Mouse (Mus musculus) myocyte (in vitro differentiated cells): ENCODE measurements at regions not wholly inside any gene's neighbourhood (a gene's known extent, or its start where the extent isn't known, plus 50 kb on each side); places are given as distances from the start of the nearest gene placed in this dataset.

Experiments
- CEBPB ChIP-seq: IDR thresholded peaks from 2 replicates; pipeline ENCODE4 v1.6.1; 2011; ENCODE audit warnings: mild to moderate bottlenecking, moderate library complexity; ENCODE audit not compliant: poor library complexity, insufficient read depth, severe bottlenecking
- E2F4 ChIP-seq: IDR thresholded peaks from one replicate; pipeline ENCODE4 v1.6.1; 2011; ENCODE audit warnings: mild to moderate bottlenecking, control low read depth, moderate library complexity; ENCODE audit not compliant: insufficient read depth
- MAX ChIP-seq: IDR thresholded peaks from one replicate; pipeline ENCODE4 v1.6.1; 2011; ENCODE audit warnings: low read depth, mild to moderate bottlenecking, control low read depth
- MYOD1 ChIP-seq, 3 experiments: IDR thresholded peaks; one replicate each; pipeline ENCODE4 v1.6.1; 2011; ENCODE audit warnings: control low read depth in 2 of 3, low read depth in 2 of 3, mild to moderate bottlenecking in 2 of 3, moderate library complexity in 1 of 3; ENCODE audit not compliant: insufficient read length in 2 of 3, control insufficient read depth in 1 of 3
- MYOG ChIP-seq, 3 experiments: IDR thresholded peaks; one replicate each; pipeline ENCODE4 v1.6.1; 2011; ENCODE audit warnings: control low read depth in 2 of 3, low read depth in 2 of 3, mild to moderate bottlenecking in 2 of 3; ENCODE audit not compliant: insufficient read length in 2 of 3, control insufficient read depth in 1 of 3, insufficient read depth in 1 of 3
- POLR2A ChIP-seq: IDR thresholded peaks from one replicate; pipeline ENCODE4 v1.6.1; 2011; ENCODE audit warnings: low read depth, mild to moderate bottlenecking, control low read depth, moderate library complexity; ENCODE audit not compliant: insufficient read length
- POLR2AphosphoS2 ChIP-seq: IDR thresholded peaks from one replicate; pipeline ENCODE4 v1.6.1; 2011; ENCODE audit warnings: low read depth, control low read depth; ENCODE audit not compliant: insufficient read length
- REST ChIP-seq: IDR thresholded peaks from one replicate; pipeline ENCODE4 v1.6.1; 2011; ENCODE audit warnings: mild to moderate bottlenecking, control low read depth, moderate library complexity; ENCODE audit not compliant: insufficient read depth, insufficient read length
- SRF ChIP-seq: IDR thresholded peaks from one replicate; pipeline ENCODE4 v1.6.1; 2011; ENCODE audit warnings: low read depth; ENCODE audit not compliant: control insufficient read depth, insufficient read length
- TCF12 ChIP-seq: IDR thresholded peaks from one replicate; pipeline ENCODE4 v1.6.1; 2011; ENCODE audit warnings: mild to moderate bottlenecking, control low read depth; ENCODE audit not compliant: poor library complexity, insufficient read depth, severe bottlenecking
- TCF3 ChIP-seq: IDR thresholded peaks from one replicate; pipeline ENCODE4 v1.6.1; 2011; ENCODE audit warnings: low read depth, control low read depth; ENCODE audit not compliant: insufficient read length
- USF1 ChIP-seq: IDR thresholded peaks from one replicate; pipeline ENCODE4 v1.6.1; 2011; ENCODE audit warnings: low read depth, mild to moderate bottlenecking, control low read depth, moderate library complexity

- TF ChIP-seq MYOD1 (IDR thresholded peaks at IDR 0.05; ENCODE audit: control insufficient read depth in 1 of 3, insufficient read length in 2 of 3, low read depth in 2 of 3) (no peak), USF1 (no peak), POLR2A (no peak), POLR2AphosphoS2 (no peak), E2F4 (no peak), CEBPB (no peak), MYOG (IDR thresholded peaks at IDR 0.05; ENCODE audit: control insufficient read depth in 1 of 3, insufficient read depth in 1 of 3, insufficient read length in 2 of 3, low read depth in 2 of 3) (no peak), TCF12 (no peak), REST (no peak), MAX (no peak), TCF3 (no peak), SRF (no peak)
Observed at GRCm38 (mm10) chr1:45020516-45020915, 290.8 kb upstream of the Col3a1 start.
